Mouse (Mus musculus) CH12.LX (cell line): ENCODE measurements around the gene Tbc1d9b.

Experiments used
- BHLHE40 ChIP-seq: IDR thresholded peaks from 2 replicates; pipeline ENCODE4 v1.6.1; 2011; ENCODE audit warnings: mild to moderate bottlenecking, low read depth, low read length, improper control_type of control experiment
- CTCF ChIP-seq, 2 experiments: IDR thresholded peaks in 1 of 2; conservative IDR thresholded peaks in 1 of 2; 2 replicates each; pipeline ENCODE4 v1.5.1; 2011 to 2012; ENCODE audit warnings: low read depth in 2 of 2, low read length in 2 of 2, improper control_type of control experiment in 1 of 2, inconsistent platforms in 1 of 2, mild to moderate bottlenecking in 1 of 2, moderate library complexity in 1 of 2
- EP300 ChIP-seq: IDR thresholded peaks from 2 replicates; pipeline ENCODE4 v1.6.1; 2011; ENCODE audit warnings: low read length, improper control_type of control experiment
- GABPA ChIP-seq: IDR thresholded peaks from 2 replicates; pipeline ENCODE4 v1.6.1; 2012; ENCODE audit warnings: low read depth, low read length, improper control_type of control experiment, inconsistent platforms; ENCODE audit not compliant: insufficient replicate concordance
- HCFC1 ChIP-seq: IDR thresholded peaks from 2 replicates; pipeline ENCODE4 v1.6.1; 2012; ENCODE audit warnings: low read depth, mild to moderate bottlenecking, inconsistent platforms, low read length, improper control_type of control experiment
- JUND ChIP-seq: conservative IDR thresholded peaks from 2 replicates; pipeline ENCODE4 v1.6.1; 2011; ENCODE audit warnings: low read depth, low read length, improper control_type of control experiment
- KAT2A ChIP-seq: IDR thresholded peaks from 2 replicates; pipeline ENCODE4 v1.6.1; 2012; ENCODE audit warnings: low read length, improper control_type of control experiment, inconsistent platforms; ENCODE audit not compliant: insufficient replicate concordance
- MAX ChIP-seq: IDR thresholded peaks from 2 replicates; pipeline ENCODE4 v1.6.1; 2011; ENCODE audit warnings: low read length, improper control_type of control experiment
- NELFE ChIP-seq: IDR thresholded peaks from 2 replicates; pipeline ENCODE4 v1.6.1; 2011; ENCODE audit warnings: low read depth, low read length, improper control_type of control experiment
- POLR2A ChIP-seq: IDR thresholded peaks from 2 replicates; pipeline ENCODE4 v1.6.1; 2011; ENCODE audit warnings: low read depth, mild to moderate bottlenecking, improper control_type of control experiment, low read length
- POLR2AphosphoS2 ChIP-seq: IDR thresholded peaks from 2 replicates; pipeline ENCODE4 v1.6.1; 2011; ENCODE audit warnings: low read depth, low read length, improper control_type of control experiment

GRCm38 (mm10) chr11:50122631-50123081 is 8.5 kb upstream of the Tbc1d9b start:
- TF ChIP-seq GABPA (no peak), NELFE (no peak), POLR2A (no peak), MAX (no peak), CTCF (conservative IDR thresholded peaks at IDR 0.05 in 1 of 2, IDR thresholded peaks at IDR 0.05 in 1 of 2; ENCODE audit: low read depth in 2 of 2, low read length in 2 of 2) (no peak), KAT2A (no peak), EP300 (no peak), JUND (no peak), HCFC1 (no peak), POLR2AphosphoS2 (no peak), BHLHE40 (no peak)
